Mouse (Mus musculus): ENCODE measurements around the gene Mob1b. TPM values are rescaled to one million over a fixed set of nuclear protein-coding genes. Genes with fewer than 3 reads are reported as not detected.
A peak's percentile ranks its signal among the peaks of the same experiment; 100 is the strongest.

Mob1b gene
- 16.0 TPM in 2 replicates for polyA plus RNA-seq (2014; fragmentation: Nextera tagmentation; extraction: Ambion mirVana)

- H3K4me2 ChIP-seq = peak within 1 kb of the TSS; percentile 93
- WGBS = under 1% methylated on average over 54 of the region's 54 CpGs
- H3K9ac ChIP-seq (ENCODE audit: low read depth, low read length) = peak within 1 kb of the TSS; percentile 94
- H3K4me3 ChIP-seq (ENCODE audit: low read depth, low read length) = peak within 1 kb of the TSS; percentile 99
- no peaks in the 10 kb centered on the region for H3K36me3 ChIP-seq (ENCODE audit: control insufficient read depth, insufficient read depth, low read length)
- no peaks in the 10 kb centered on the region for H3K27me3 ChIP-seq (replicated peaks; ENCODE audit: control insufficient read depth, insufficient read depth, low read length)
- peak; percentile 97 for DNase-seq (ENCODE audit: low spot score)
- peak; percentile 87 for ATAC-seq (replicated peaks; ENCODE audit: low FRiP score)
- peak within 1 kb of the TSS; percentile 94 for H3K27ac ChIP-seq (ENCODE audit: low read depth, low read length)
- H3K9me3 ChIP-seq (ENCODE audit: control insufficient read depth, low read length) = no peaks in the 10 kb centered on the region
- peaks cover 26% of the 10 kb centered on the region for H3K4me1 ChIP-seq (replicated peaks; ENCODE audit: control insufficient read depth, insufficient read depth, low read length)
These were observed at the start of gene Mob1b for GRCm38 (mm10) chr5:88720116-88721002. Mob1b (plus strand) TSS chr5:88720855.

- Histone ChIP-seq H3K4me1 (replicated peaks; ENCODE audit: control insufficient read depth, insufficient read depth, low read length) (peaks cover 14% of the 10 kb centered on the region), H3K27me3 (replicated peaks; ENCODE audit: control insufficient read depth, insufficient read depth, low read length) (no peaks in the 10 kb centered on the region), H3K4me2 (peak overlapping the region; percentile 82), H3K4me3 (ENCODE audit: low read depth, low read length) (peak overlapping the region; percentile 98), H3K9me3 (ENCODE audit: control insufficient read depth, low read length) (no peaks in the 10 kb centered on the region), H3K36me3 (ENCODE audit: control insufficient read depth, insufficient read depth, low read length) (peaks cover 6% of the 10 kb centered on the region; the same call in 1 of the 2 replicates), H3K27ac (ENCODE audit: low read depth, low read length) (peak overlapping the region; percentile 88), H3K9ac (ENCODE audit: low read depth, low read length) (peak overlapping the region; percentile 91)
- ATAC-seq (replicated peaks; ENCODE audit: low FRiP score) (peak; percentile 21), DNase-seq (ENCODE audit: low spot score) (peak; percentile 65)
- WGBS = under 1% methylated on average over 47 of the region's 47 CpGs
These were observed 45.8 kb upstream of the Mob1b start for GRCm38 (mm10) chr5:88674703-88675442.

- Histone ChIP-seq H3K27me3 (replicated peaks; ENCODE audit: control insufficient read depth, insufficient read depth, low read length) (no peaks in the 10 kb centered on the region), H3K36me3 (ENCODE audit: control insufficient read depth, insufficient read depth, low read length) (peaks cover 3% of the 10 kb centered on the region; the same call in 1 of the 2 replicates), H3K4me2 (peak within 1 kb of the TSS; percentile 82), H3K27ac (ENCODE audit: low read depth, low read length) (peak within 1 kb of the TSS; percentile 88), H3K4me3 (ENCODE audit: low read depth, low read length) (peak within 1 kb of the TSS; percentile 98), H3K4me1 (replicated peaks; ENCODE audit: control insufficient read depth, insufficient read depth, low read length) (peaks cover 14% of the 10 kb centered on the region), H3K9me3 (ENCODE audit: control insufficient read depth, low read length) (no peaks in the 10 kb centered on the region), H3K9ac (ENCODE audit: low read depth, low read length) (peak within 1 kb of the TSS; percentile 91)
- peak; percentile 91 for DNase-seq (ENCODE audit: low spot score)
- peak; percentile 88 for ATAC-seq (replicated peaks; ENCODE audit: low FRiP score)
- under 1% methylated on average over 113 of the region's 127 CpGs for WGBS
These were observed 44.9 kb upstream of the Mob1b start, which contains the start of gene Grsf1 for GRCm38 (mm10) chr5:88675443-88676387. Grsf1 (minus strand) TSS chr5:88676171.

- H3K4me3 ChIP-seq (ENCODE audit: low read depth, low read length) = no peak overlapping the region
- ATAC-seq (replicated peaks; ENCODE audit: low FRiP score) (peak; percentile 39), DNase-seq (ENCODE audit: low spot score) (no peak)
- H3K27me3 ChIP-seq (replicated peaks; ENCODE audit: control insufficient read depth, insufficient read depth, low read length) = no peaks in the 10 kb centered on the region
- WGBS = 35% methylated on average over 7 of the region's 7 CpGs
- no peak overlapping the region for H3K27ac ChIP-seq (ENCODE audit: low read depth, low read length)
- H3K9ac ChIP-seq (ENCODE audit: low read depth, low read length) = no peak overlapping the region
- H3K4me2 ChIP-seq = peak overlapping the region; percentile 20; the same call in 1 of the 2 replicates
- H3K36me3 ChIP-seq (ENCODE audit: control insufficient read depth, insufficient read depth, low read length) = no peaks in the 10 kb centered on the region
- peaks cover 14% of the 10 kb centered on the region for H3K4me1 ChIP-seq (replicated peaks; ENCODE audit: control insufficient read depth, insufficient read depth, low read length)
- H3K9me3 ChIP-seq (ENCODE audit: control insufficient read depth, low read length) = no peaks in the 10 kb centered on the region
These were observed 41.7 kb upstream of the Mob1b start for GRCm38 (mm10) chr5:88678929-88679328.

GRCm38 (mm10) chr5:88679341-88679740, 41.3 kb upstream of the Mob1b start:
- H3K4me1 ChIP-seq (replicated peaks; ENCODE audit: control insufficient read depth, insufficient read depth, low read length) = peaks cover 13% of the 10 kb centered on the region
- DNase-seq (ENCODE audit: low spot score) (no peak), ATAC-seq (replicated peaks; ENCODE audit: low FRiP score) (no peak)
- H3K4me3 ChIP-seq (ENCODE audit: low read depth, low read length) = no peak overlapping the region
- H3K9me3 ChIP-seq (ENCODE audit: control insufficient read depth, low read length) = no peaks in the 10 kb centered on the region
- no peak overlapping the region for H3K27ac ChIP-seq (ENCODE audit: low read depth, low read length)
- H3K4me2 ChIP-seq = no peak overlapping the region
- WGBS = 33% methylated on average over 6 of the region's 6 CpGs
- no peak overlapping the region for H3K9ac ChIP-seq (ENCODE audit: low read depth, low read length)
- no peaks in the 10 kb centered on the region for H3K36me3 ChIP-seq (ENCODE audit: control insufficient read depth, insufficient read depth, low read length)
- H3K27me3 ChIP-seq (replicated peaks; ENCODE audit: control insufficient read depth, insufficient read depth, low read length) = no peaks in the 10 kb centered on the region

- Histone ChIP-seq H3K36me3 (ENCODE audit: control insufficient read depth, insufficient read depth, low read length) (no peaks in the 10 kb centered on the region), H3K9me3 (ENCODE audit: control insufficient read depth, low read length) (no peaks in the 10 kb centered on the region), H3K9ac (ENCODE audit: low read depth, low read length) (no peak overlapping the region), H3K4me2 (no peak overlapping the region), H3K4me3 (ENCODE audit: low read depth, low read length) (no peak overlapping the region), H3K4me1 (replicated peaks; ENCODE audit: control insufficient read depth, insufficient read depth, low read length) (peaks cover 10% of the 10 kb centered on the region), H3K27ac (ENCODE audit: low read depth, low read length) (no peak overlapping the region), H3K27me3 (replicated peaks; ENCODE audit: control insufficient read depth, insufficient read depth, low read length) (peaks cover 10% of the 10 kb centered on the region)
- ATAC-seq (replicated peaks; ENCODE audit: low FRiP score) = no peak
- 85% methylated on average over 6 of the region's 6 CpGs for WGBS
- DNase-seq (ENCODE audit: low spot score) = no peak
These were observed 40.1 kb upstream of the Mob1b start for GRCm38 (mm10) chr5:88680567-88680966.

- peaks cover 14% of the 10 kb centered on the region for H3K27me3 ChIP-seq (replicated peaks; ENCODE audit: control insufficient read depth, insufficient read depth, low read length)
- no peak overlapping the region for H3K27ac ChIP-seq (ENCODE audit: low read depth, low read length)
- no peaks in the 10 kb centered on the region for H3K9me3 ChIP-seq (ENCODE audit: control insufficient read depth, low read length)
- no peak for DNase-seq (ENCODE audit: low spot score)
- H3K4me3 ChIP-seq (ENCODE audit: low read depth, low read length) = no peak overlapping the region
- WGBS = 72% methylated on average over 9 of the region's 9 CpGs
- no peak overlapping the region for H3K4me2 ChIP-seq
- H3K4me1 ChIP-seq (replicated peaks; ENCODE audit: control insufficient read depth, insufficient read depth, low read length) = peaks cover 7% of the 10 kb centered on the region
- H3K36me3 ChIP-seq (ENCODE audit: control insufficient read depth, insufficient read depth, low read length) = no peaks in the 10 kb centered on the region
- ATAC-seq (replicated peaks; ENCODE audit: low FRiP score) = no peak
- H3K9ac ChIP-seq (ENCODE audit: low read depth, low read length) = no peak overlapping the region
These were observed 36.9 kb upstream of the Mob1b start for GRCm38 (mm10) chr5:88683706-88684105.

- H3K27ac ChIP-seq (ENCODE audit: low read depth, low read length) = no peak overlapping the region
- H3K9ac ChIP-seq (ENCODE audit: low read depth, low read length) = no peak overlapping the region
- H3K9me3 ChIP-seq (ENCODE audit: control insufficient read depth, low read length) = no peaks in the 10 kb centered on the region
- H3K36me3 ChIP-seq (ENCODE audit: control insufficient read depth, insufficient read depth, low read length) = no peaks in the 10 kb centered on the region
- ATAC-seq (replicated peaks; ENCODE audit: low FRiP score) = no peak
- no peak overlapping the region for H3K4me3 ChIP-seq (ENCODE audit: low read depth, low read length)
- no peak overlapping the region for H3K4me2 ChIP-seq
- DNase-seq (ENCODE audit: low spot score) = no peak
- H3K4me1 ChIP-seq (replicated peaks; ENCODE audit: control insufficient read depth, insufficient read depth, low read length) = peaks cover 3% of the 10 kb centered on the region
- WGBS = 24% methylated on average over 3 of the region's 3 CpGs
- H3K27me3 ChIP-seq (replicated peaks; ENCODE audit: control insufficient read depth, insufficient read depth, low read length) = peaks cover 14% of the 10 kb centered on the region
These were observed 36.4 kb upstream of the Mob1b start for GRCm38 (mm10) chr5:88684226-88684625.
